Mouse (Mus musculus): ENCODE data around the gene Cldn14. TPM values are rescaled to one million over a fixed set of nuclear protein-coding genes. Genes with fewer than 3 reads are reported as not detected.

Gene Cldn14
- polyA plus RNA-seq, 1 experiment from 2014 or later, result not detected

DNA sequence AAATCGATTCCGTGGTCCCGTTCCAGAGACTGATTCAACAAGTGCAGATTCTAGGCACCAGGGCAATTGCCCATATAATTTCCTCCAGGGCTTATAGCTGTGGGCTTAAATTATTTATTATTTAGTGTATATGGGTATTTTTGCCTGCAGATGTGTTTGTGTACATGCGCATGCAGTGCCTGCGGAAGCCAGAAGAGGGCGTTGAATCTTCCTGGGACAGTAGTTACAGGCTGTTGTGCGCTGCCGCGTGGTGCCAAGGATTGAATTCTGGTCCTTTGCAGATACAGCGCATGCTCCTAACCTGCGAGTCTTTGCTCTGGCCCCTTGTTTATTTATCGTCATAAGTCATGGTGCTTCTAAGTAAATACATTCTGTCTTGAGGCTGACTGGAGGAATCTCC lies 33.2 kb downstream of the Cldn14 start:
- Histone ChIP-seq H3K27me3 (ENCODE audit: control insufficient read depth, insufficient read depth, low read length) (no peaks in the 10 kb centered on the region), H3K27ac (ENCODE audit: low read length) (no peak overlapping the region), H3K9me3 (ENCODE audit: control insufficient read depth, low read depth, low read length) (no peaks in the 10 kb centered on the region), H3K4me2 (replicated peaks; ENCODE audit: low read depth, low read length) (no peak overlapping the region), H3K36me3 (ENCODE audit: control insufficient read depth, insufficient read depth, low read length) (no peaks in the 10 kb centered on the region), H3K4me3 (ENCODE audit: low read depth, low read length) (no peak overlapping the region), H3K4me1 (ENCODE audit: control insufficient read depth, insufficient read depth, low read length) (no peaks in the 10 kb centered on the region), H3K9ac (replicated peaks; ENCODE audit: low read depth, low read length) (no peak overlapping the region)
- ATAC-seq (ENCODE audit: insufficient number of reproducible peaks, insufficient read depth, low FRiP score, low read depth), result no peak
- WGBS, result 76% methylated on average over 12 of the region's 12 CpGs

DNA sequence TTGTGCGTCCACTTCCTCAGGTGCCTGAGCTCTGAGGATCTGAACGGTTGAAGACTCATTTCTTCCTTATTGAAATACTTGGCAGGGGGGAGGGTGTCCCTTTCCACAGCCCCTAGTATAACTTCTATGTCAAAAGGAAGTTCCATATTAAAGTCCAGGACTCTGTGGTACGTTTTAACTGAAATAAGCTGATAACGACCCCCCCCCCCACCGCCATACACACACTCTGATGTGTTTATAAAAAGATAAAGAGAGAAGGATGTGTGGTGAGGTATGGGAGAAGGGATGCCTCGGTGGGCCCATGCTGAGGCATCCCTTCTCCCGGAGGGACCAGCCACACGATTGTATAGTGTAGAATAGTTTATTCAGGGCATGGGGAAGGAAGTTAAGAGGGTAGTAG lies 34.4 kb downstream of the Cldn14 start:
- no peaks in the 10 kb centered on the region for H3K4me1 ChIP-seq (ENCODE audit: control insufficient read depth, insufficient read depth, low read length)
- H3K27me3 ChIP-seq (ENCODE audit: control insufficient read depth, insufficient read depth, low read length), result no peaks in the 10 kb centered on the region
- ATAC-seq (ENCODE audit: insufficient number of reproducible peaks, insufficient read depth, low FRiP score, low read depth), result no peak
- no peak overlapping the region for H3K4me3 ChIP-seq (ENCODE audit: low read depth, low read length)
- H3K36me3 ChIP-seq (ENCODE audit: control insufficient read depth, insufficient read depth, low read length), result no peaks in the 10 kb centered on the region
- WGBS, result 54% methylated on average over 8 of the region's 8 CpGs
- H3K27ac ChIP-seq (ENCODE audit: low read length), result no peak overlapping the region
- peak overlapping the region; percentile 39; the same call in 1 of the 2 replicates for H3K4me2 ChIP-seq (replicated peaks; ENCODE audit: low read depth, low read length)
- H3K9me3 ChIP-seq (ENCODE audit: control insufficient read depth, low read depth, low read length), result no peaks in the 10 kb centered on the region
- H3K9ac ChIP-seq (replicated peaks; ENCODE audit: low read depth, low read length), result no peak overlapping the region

DNA sequence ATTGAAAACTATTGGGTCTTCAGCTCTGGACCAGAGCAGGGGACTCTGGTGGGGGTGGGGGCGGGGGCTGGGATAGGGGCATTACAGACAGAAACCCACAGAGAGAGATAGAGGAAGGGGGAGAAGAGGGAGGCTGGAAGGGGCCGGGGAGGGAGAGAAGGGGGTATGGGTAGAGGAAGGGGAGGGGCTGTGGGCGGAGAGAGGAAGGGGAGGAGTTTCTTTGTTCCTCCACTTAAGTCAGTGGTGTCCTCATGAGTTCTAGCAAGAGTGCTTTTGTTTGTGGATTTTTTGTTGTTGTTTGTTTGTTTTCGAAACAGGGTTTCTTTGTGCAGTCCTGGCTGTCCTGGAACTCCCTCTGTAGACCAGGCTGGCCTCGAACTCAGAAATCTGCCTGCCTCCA lies 35.1 kb downstream of the Cldn14 start:
- H3K9ac ChIP-seq (replicated peaks; ENCODE audit: low read depth, low read length), result no peak overlapping the region
- no peaks in the 10 kb centered on the region for H3K27me3 ChIP-seq (ENCODE audit: control insufficient read depth, insufficient read depth, low read length)
- ATAC-seq (ENCODE audit: insufficient number of reproducible peaks, insufficient read depth, low FRiP score, low read depth), result no peak
- no peak overlapping the region for H3K27ac ChIP-seq (ENCODE audit: low read length)
- no peaks in the 10 kb centered on the region for H3K9me3 ChIP-seq (ENCODE audit: control insufficient read depth, low read depth, low read length)
- H3K4me1 ChIP-seq (ENCODE audit: control insufficient read depth, insufficient read depth, low read length), result no peaks in the 10 kb centered on the region
- peak overlapping the region; percentile 8; the same call in 1 of the 2 replicates for H3K4me3 ChIP-seq (ENCODE audit: low read depth, low read length)
- no peaks in the 10 kb centered on the region for H3K36me3 ChIP-seq (ENCODE audit: control insufficient read depth, insufficient read depth, low read length)
- 50% methylated on average over 5 of the region's 5 CpGs for WGBS
- H3K4me2 ChIP-seq (replicated peaks; ENCODE audit: low read depth, low read length), result peak overlapping the region; percentile 39

DNA sequence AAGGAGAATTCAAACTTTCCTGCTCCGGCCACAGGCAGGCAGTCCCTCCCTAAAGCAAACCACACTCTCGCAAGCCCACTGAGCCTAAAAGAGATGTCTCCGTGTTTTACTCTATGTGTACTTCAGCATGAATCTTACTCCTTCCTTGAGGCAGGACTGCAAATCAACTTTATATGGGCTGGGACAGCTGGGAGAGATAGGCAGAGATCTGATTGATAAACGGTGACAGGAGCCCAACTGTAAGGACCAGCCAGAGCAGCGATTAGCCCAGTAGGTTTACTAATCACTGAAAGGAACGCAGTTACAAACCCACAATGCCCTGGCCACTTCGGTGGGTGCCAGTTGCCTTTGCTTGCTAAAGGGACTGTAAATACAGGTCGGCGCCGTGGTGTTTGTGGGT lies 35.5 kb downstream of the Cldn14 start:
- Histone ChIP-seq H3K4me1 (ENCODE audit: control insufficient read depth, insufficient read depth, low read length) (no peaks in the 10 kb centered on the region), H3K27me3 (ENCODE audit: control insufficient read depth, insufficient read depth, low read length) (no peaks in the 10 kb centered on the region), H3K36me3 (ENCODE audit: control insufficient read depth, insufficient read depth, low read length) (no peaks in the 10 kb centered on the region), H3K27ac (ENCODE audit: low read length) (no peak overlapping the region), H3K4me3 (ENCODE audit: low read depth, low read length) (peak overlapping the region; percentile 8; the same call in 1 of the 2 replicates), H3K4me2 (replicated peaks; ENCODE audit: low read depth, low read length) (peak overlapping the region; percentile 39), H3K9me3 (ENCODE audit: control insufficient read depth, low read depth, low read length) (no peaks in the 10 kb centered on the region), H3K9ac (replicated peaks; ENCODE audit: low read depth, low read length) (no peak overlapping the region; the same call in 1 of the 2 replicates)
- ATAC-seq (ENCODE audit: insufficient number of reproducible peaks, insufficient read depth, low FRiP score, low read depth), result no peak
- WGBS, result 25% methylated on average over 10 of the region's 10 CpGs

DNA sequence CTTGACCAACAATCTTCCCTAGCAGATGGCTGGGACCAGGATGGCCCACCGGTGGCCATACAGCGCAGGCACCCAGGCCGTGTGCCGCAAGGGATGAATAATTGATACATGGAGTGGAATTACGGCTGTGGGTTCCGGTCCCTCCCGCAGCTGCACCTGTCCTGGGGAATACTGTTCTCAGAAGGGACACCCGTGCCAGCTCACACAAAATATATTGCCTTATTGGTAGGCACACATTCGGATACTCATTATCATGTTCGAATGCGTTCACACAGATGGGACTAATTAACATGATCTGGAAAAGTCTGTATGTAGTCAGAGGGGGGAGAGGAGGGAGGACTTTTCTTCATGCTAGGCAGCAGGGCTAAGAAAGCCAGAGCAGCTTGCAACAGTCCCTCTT lies 37.6 kb downstream of the Cldn14 start:
- Histone ChIP-seq H3K4me2 (replicated peaks; ENCODE audit: low read depth, low read length) (no peak overlapping the region), H3K9ac (replicated peaks; ENCODE audit: low read depth, low read length) (no peak overlapping the region), H3K4me3 (ENCODE audit: low read depth, low read length) (no peak overlapping the region), H3K27ac (ENCODE audit: low read length) (no peak overlapping the region), H3K4me1 (ENCODE audit: control insufficient read depth, insufficient read depth, low read length) (no peaks in the 10 kb centered on the region), H3K27me3 (ENCODE audit: control insufficient read depth, insufficient read depth, low read length) (no peaks in the 10 kb centered on the region), H3K36me3 (ENCODE audit: control insufficient read depth, insufficient read depth, low read length) (no peaks in the 10 kb centered on the region), H3K9me3 (ENCODE audit: control insufficient read depth, low read depth, low read length) (no peaks in the 10 kb centered on the region)
- no peak for ATAC-seq (ENCODE audit: insufficient number of reproducible peaks, insufficient read depth, low FRiP score, low read depth)
- WGBS, result 88% methylated on average over 11 of the region's 11 CpGs

DNA sequence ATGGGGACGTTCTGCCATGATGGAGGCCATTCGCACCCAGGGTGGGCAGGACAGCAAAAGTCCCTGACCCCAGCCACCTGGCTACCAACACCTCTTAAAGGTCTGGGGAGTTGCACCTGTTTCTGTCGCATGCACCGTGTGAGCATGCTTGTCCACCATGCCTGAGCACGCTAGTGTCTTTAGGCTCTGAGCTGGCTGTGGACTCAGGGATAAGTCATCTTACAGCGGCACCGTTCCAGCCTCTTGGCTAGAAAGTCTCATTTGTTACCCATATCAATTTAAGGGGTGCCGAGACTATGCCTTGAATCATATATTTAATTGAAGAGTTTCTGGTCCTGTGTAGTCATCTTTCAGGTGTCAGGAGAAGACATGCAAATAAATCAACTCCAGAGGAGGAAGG lies 40.7 kb downstream of the Cldn14 start:
- Histone ChIP-seq H3K27ac (ENCODE audit: low read length) (no peak overlapping the region), H3K27me3 (ENCODE audit: control insufficient read depth, insufficient read depth, low read length) (no peaks in the 10 kb centered on the region), H3K36me3 (ENCODE audit: control insufficient read depth, insufficient read depth, low read length) (no peaks in the 10 kb centered on the region), H3K4me2 (replicated peaks; ENCODE audit: low read depth, low read length) (no peak overlapping the region), H3K9ac (replicated peaks; ENCODE audit: low read depth, low read length) (no peak overlapping the region), H3K4me1 (ENCODE audit: control insufficient read depth, insufficient read depth, low read length) (no peaks in the 10 kb centered on the region), H3K4me3 (ENCODE audit: low read depth, low read length) (no peak overlapping the region), H3K9me3 (ENCODE audit: control insufficient read depth, low read depth, low read length) (no peaks in the 10 kb centered on the region)
- 88% methylated on average over 8 of the region's 8 CpGs for WGBS
- no peak for ATAC-seq (ENCODE audit: insufficient number of reproducible peaks, insufficient read depth, low FRiP score, low read depth)

DNA sequence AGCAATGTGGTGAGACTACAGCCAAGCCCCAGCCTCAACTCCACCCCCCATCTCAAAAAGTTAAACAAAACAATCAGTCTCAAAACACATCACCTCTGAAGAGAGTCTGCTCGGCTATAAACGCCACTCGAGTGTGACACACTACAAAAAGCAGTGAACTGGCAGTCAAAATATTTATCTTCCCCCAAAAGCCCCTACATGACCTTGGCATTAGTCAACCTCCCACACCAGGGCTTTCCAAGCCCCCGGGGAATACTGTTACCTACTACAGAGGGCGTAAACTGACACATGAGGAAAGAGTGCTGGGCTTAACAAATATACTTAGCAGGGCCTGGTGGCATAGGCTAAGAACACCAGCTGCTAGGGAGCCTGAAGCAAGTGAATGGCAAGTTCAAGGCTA lies 46.4 kb downstream of the Cldn14 start:
- WGBS, result 26% methylated on average over 5 of the region's 5 CpGs
- H3K9me3 ChIP-seq (ENCODE audit: control insufficient read depth, low read depth, low read length), result no peaks in the 10 kb centered on the region
- H3K36me3 ChIP-seq (ENCODE audit: control insufficient read depth, insufficient read depth, low read length), result no peaks in the 10 kb centered on the region
- H3K4me1 ChIP-seq (ENCODE audit: control insufficient read depth, insufficient read depth, low read length), result 0 out of 2 replicates have a peak, but pooled peaks cover 2% of the 10 kb centered on the region
- no peak overlapping the region for H3K27ac ChIP-seq (ENCODE audit: low read length)
- H3K27me3 ChIP-seq (ENCODE audit: control insufficient read depth, insufficient read depth, low read length), result no peaks in the 10 kb centered on the region
- no peak overlapping the region for H3K4me2 ChIP-seq (replicated peaks; ENCODE audit: low read depth, low read length)
- ATAC-seq (ENCODE audit: insufficient number of reproducible peaks, insufficient read depth, low FRiP score, low read depth), result no peak
- no peak overlapping the region for H3K9ac ChIP-seq (replicated peaks; ENCODE audit: low read depth, low read length)
- H3K4me3 ChIP-seq (ENCODE audit: low read depth, low read length), result no peak overlapping the region

DNA sequence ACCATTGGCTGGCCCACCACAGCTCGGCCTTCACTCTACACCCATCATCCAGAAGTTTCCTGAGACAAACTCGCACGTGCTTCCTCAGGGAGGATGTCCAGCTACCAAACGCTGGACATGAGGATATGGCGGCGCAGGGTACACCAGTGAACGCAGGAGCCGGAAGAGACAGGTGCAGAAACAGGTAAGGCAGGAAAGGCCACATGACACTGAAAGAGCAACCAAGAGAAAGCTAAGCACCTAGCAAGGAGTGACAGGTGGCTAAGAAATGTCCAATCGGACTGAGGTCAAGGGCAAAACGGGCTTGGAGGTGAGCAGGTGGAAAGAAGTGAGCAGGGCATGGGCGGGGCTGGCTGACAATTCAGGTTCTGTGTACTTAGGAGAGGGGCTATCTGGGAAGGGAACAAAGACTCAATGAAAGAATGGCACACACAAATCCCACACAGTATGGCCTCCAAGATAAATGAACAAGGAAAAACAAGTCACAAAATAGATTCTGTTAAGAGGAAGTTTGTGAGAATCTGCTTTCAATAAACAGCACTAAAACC lies 47.5 kb downstream of the Cldn14 start:
- WGBS, result 73% methylated on average over 11 of the region's 11 CpGs
- no peak overlapping the region for H3K9ac ChIP-seq (replicated peaks; ENCODE audit: low read depth, low read length)
- H3K9me3 ChIP-seq (ENCODE audit: control insufficient read depth, low read depth, low read length), result no peaks in the 10 kb centered on the region
- no peak for ATAC-seq (ENCODE audit: insufficient number of reproducible peaks, insufficient read depth, low FRiP score, low read depth)
- H3K27me3 ChIP-seq (ENCODE audit: control insufficient read depth, insufficient read depth, low read length), result no peaks in the 10 kb centered on the region
- H3K27ac ChIP-seq (ENCODE audit: low read length), result no peak overlapping the region
- no peaks in the 10 kb centered on the region for H3K36me3 ChIP-seq (ENCODE audit: control insufficient read depth, insufficient read depth, low read length)
- no peak overlapping the region for H3K4me3 ChIP-seq (ENCODE audit: low read depth, low read length)
- H3K4me1 ChIP-seq (ENCODE audit: control insufficient read depth, insufficient read depth, low read length), result 0 out of 2 replicates have a peak, but pooled peaks cover 2% of the 10 kb centered on the region
- H3K4me2 ChIP-seq (replicated peaks; ENCODE audit: low read depth, low read length), result no peak overlapping the region

DNA sequence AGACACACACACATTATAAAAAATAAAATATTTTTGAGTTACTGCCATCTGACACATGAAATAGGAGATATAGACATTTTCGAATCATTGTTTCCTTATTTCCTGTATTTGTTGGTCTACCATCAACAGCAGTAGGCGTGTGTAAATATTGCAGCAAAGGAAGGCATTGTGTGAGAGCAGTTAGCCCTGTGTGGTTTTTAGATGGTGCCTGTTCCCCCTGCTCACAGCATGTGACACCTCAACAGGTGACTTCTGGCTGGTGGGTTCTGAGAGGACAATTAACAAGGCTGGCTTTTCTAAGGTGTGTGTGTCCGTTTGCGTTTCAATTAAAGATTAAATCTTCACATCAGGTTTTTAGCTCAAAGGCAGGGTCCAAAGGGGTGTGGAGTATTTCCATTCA lies 48.1 kb downstream of the Cldn14 start:
- Histone ChIP-seq H3K9me3 (ENCODE audit: control insufficient read depth, low read depth, low read length) (no peaks in the 10 kb centered on the region), H3K36me3 (ENCODE audit: control insufficient read depth, insufficient read depth, low read length) (no peaks in the 10 kb centered on the region), H3K4me1 (ENCODE audit: control insufficient read depth, insufficient read depth, low read length) (0 out of 2 replicates have a peak, but pooled peaks cover 2% of the 10 kb centered on the region), H3K27ac (ENCODE audit: low read length) (no peak overlapping the region), H3K4me3 (ENCODE audit: low read depth, low read length) (no peak overlapping the region), H3K4me2 (replicated peaks; ENCODE audit: low read depth, low read length) (no peak overlapping the region), H3K27me3 (ENCODE audit: control insufficient read depth, insufficient read depth, low read length) (no peaks in the 10 kb centered on the region), H3K9ac (replicated peaks; ENCODE audit: low read depth, low read length) (no peak overlapping the region)
- 82% methylated on average over 4 of the region's 4 CpGs for WGBS
- ATAC-seq (ENCODE audit: insufficient number of reproducible peaks, insufficient read depth, low FRiP score, low read depth), result no peak

All from stomach, embryonic 14.5 days (tissue).